Mouse (Mus musculus) limb, embryonic 14.5 days (tissue): Measurements from ENCODE around the gene Ppil6. TPM values are rescaled to one million over a fixed set of nuclear protein-coding genes. Genes with fewer than 3 reads are reported as not detected.

ENCODE experiments used
- ATAC-seq: fragments of 200-750 bp; cut with Nextera tagmentation; 2 replicates; pipeline ENCODE4 v1.8.0; 2017; ENCODE audit warnings: low read depth, moderate number of reproducible peaks, moderate TSS enrichment; ENCODE audit not compliant: low FRiP score
- DNase-seq: peaks from one replicate; pipeline ENCODE4 v3.0.0-alpha.2; 2015; ENCODE audit warnings: low spot score
- H3K27ac ChIP-seq: fragments of 300-500 bp; sonication (generic); replicated peaks from 2 replicates; pipeline ENCODE4 v1.5.1; 2014; ENCODE audit warnings: low read depth, mild to moderate bottlenecking, low read length, moderate library complexity, mixed read lengths
- H3K27me3 ChIP-seq: fragments of 300-500 bp; sonication (generic); 2 replicates; pipeline ENCODE4 v1.6.1; 2014; ENCODE audit warnings: low read length, mixed read lengths; ENCODE audit not compliant: control insufficient read depth, insufficient read depth
- H3K36me3 ChIP-seq: fragments of 300-500 bp; sonication (generic); 2 replicates; pipeline ENCODE4 v1.6.1; 2014; ENCODE audit warnings: mild to moderate bottlenecking, low read length, moderate library complexity, mixed read lengths; ENCODE audit not compliant: control insufficient read depth, insufficient read depth
- H3K4me1 ChIP-seq: fragments of 300-500 bp; sonication (generic); 2 replicates; pipeline ENCODE4 v1.6.1; 2014; ENCODE audit warnings: antibody characterized with exemption, low read length, mixed read lengths; ENCODE audit not compliant: control insufficient read depth, insufficient read depth
- H3K4me2 ChIP-seq: fragments of 300-500 bp; sonication (generic); replicated peaks from 2 replicates; pipeline ENCODE4 v1.6.1; 2014; ENCODE audit warnings: low read depth, mild to moderate bottlenecking, low read length, moderate library complexity; ENCODE audit not compliant: severe bottlenecking
- H3K4me3 ChIP-seq: fragments of 300-500 bp; sonication (generic); replicated peaks from 2 replicates; pipeline ENCODE4 v1.5.1; 2014; ENCODE audit warnings: low read length
- H3K9ac ChIP-seq: fragments of 300-500 bp; sonication (generic); 2 replicates; pipeline ENCODE4 v1.6.1; 2014; ENCODE audit warnings: mild to moderate bottlenecking, low read depth, low read length, moderate library complexity; ENCODE audit not compliant: severe bottlenecking
- H3K9me3 ChIP-seq: fragments of 300-500 bp; sonication (generic); 2 replicates; pipeline ENCODE4 v1.6.1; 2016; ENCODE audit warnings: low read length; ENCODE audit not compliant: control insufficient read depth
- POLR2A ChIP-seq: fragments of 200-500 bp; IDR thresholded peaks from 2 replicates; pipeline ENCODE4 v1.8.0; 2012; ENCODE audit warnings: inconsistent platforms, mild to moderate bottlenecking, moderate library complexity, borderline replicate concordance; ENCODE audit not compliant: insufficient read depth, insufficient read length; ENCODE audit errors: extremely low read depth
- WGBS: fragments of 180-500 bp; shearing (Covaris S2); extraction: QIAGEN DNeasy Blood & Tissue Kit; methylation state at CpG from one replicate; pipeline ENCODE4 v1.1.7; 2014; 5-methylcytosine and 5-hydroxymethylcytosine counted together
- polyA plus RNA-seq, 2 experiments: library from polyadenylated mRNA; depleted of rRNA in 1 of 2; stranded (reverse) in 1 of 2; unstranded in 1 of 2; fragments of >200 nt; fragmentation: Nextera tagmentation in 1 of 2; extraction: Ambion mirVana in 1 of 2; gene quantifications; 2 replicates each; pipeline versions ENCODE4 v1.2.1 to v1.2.3; 2012 to 2014

Ppil6 gene
- polyA plus RNA-seq, 2 experiments = 0.52 to 0.58 TPM

GRCm38 (mm10) chr10:41553711-41554110 is 63.5 kb downstream of the Ppil6 start:
- H3K36me3 ChIP-seq = no peaks in the 10 kb centered on the region
- ATAC-seq (no peak), DNase-seq (no peak)
- peaks cover 7% of the 10 kb centered on the region for H3K9me3 ChIP-seq
- 0 out of 2 replicates have a peak overlapping the region, but pooled peaks have one; percentile 16 for H3K9ac ChIP-seq
- 52% methylated on average over 4 of the region's 4 CpGs for WGBS
- peaks cover 26% of the 10 kb centered on the region for H3K4me1 ChIP-seq
- no peak overlapping the region for H3K4me3 ChIP-seq
- no peak overlapping the region for H3K4me2 ChIP-seq
- peak overlapping the region; percentile 21 for H3K27ac ChIP-seq
- no peaks in the 10 kb centered on the region for H3K27me3 ChIP-seq
- no peak for TF ChIP-seq POLR2A

- Histone ChIP-seq H3K27me3 (no peaks in the 10 kb centered on the region), H3K4me2 (no peak overlapping the region), H3K9me3 (0 out of 2 replicates have a peak, but pooled peaks cover under 1% of the 10 kb centered on the region), H3K36me3 (no peaks in the 10 kb centered on the region), H3K4me3 (no peak overlapping the region), H3K27ac (no peak overlapping the region), H3K9ac (no peak overlapping the region), H3K4me1 (peaks cover 26% of the 10 kb centered on the region)
- ATAC-seq (no peak), DNase-seq (no peak)
- 79% methylated on average over 3 of the region's 3 CpGs for WGBS
- TF ChIP-seq POLR2A = no peak
These were observed 64.8 kb downstream of the Ppil6 start for GRCm38 (mm10) chr10:41555081-41555480.

- 97% methylated on average over 1 of the region's 1 CpGs for WGBS
- Histone ChIP-seq H3K27me3 (no peaks in the 10 kb centered on the region), H3K9ac (no peak overlapping the region), H3K27ac (no peak overlapping the region), H3K9me3 (peaks cover 4% of the 10 kb centered on the region; the same call in 1 of the 2 replicates), H3K36me3 (no peaks in the 10 kb centered on the region), H3K4me1 (peaks cover 5% of the 10 kb centered on the region), H3K4me2 (no peak overlapping the region), H3K4me3 (no peak overlapping the region)
- ATAC-seq = no peak
- DNase-seq = no peak
- no peak for TF ChIP-seq POLR2A
These were observed 68.2 kb downstream of the Ppil6 start for GRCm38 (mm10) chr10:41558401-41558800.

- Histone ChIP-seq H3K4me3 (no peak overlapping the region), H3K9ac (no peak overlapping the region), H3K9me3 (peaks cover 4% of the 10 kb centered on the region; the same call in 1 of the 2 replicates), H3K27ac (no peak overlapping the region), H3K4me2 (no peak overlapping the region), H3K4me1 (no peaks in the 10 kb centered on the region), H3K36me3 (no peaks in the 10 kb centered on the region), H3K27me3 (no peaks in the 10 kb centered on the region)
- no peak for TF ChIP-seq POLR2A
- ATAC-seq (no peak), DNase-seq (no peak)
- 89% methylated on average over 10 of the region's 10 CpGs for WGBS
These were observed 71.6 kb downstream of the Ppil6 start for GRCm38 (mm10) chr10:41561701-41562395.

Other genes with a start within 250 kb of the Ppil6 start
- gene Fig4, start 187.2 kb upstream of the Ppil6 start, polyA plus RNA-seq (2012; rRNA removed) = 8.4 and 9.5 TPM in 2 replicates
- 18.8 and 20.3 TPM in 2 replicates for gene Fig4, start 187.2 kb upstream of the Ppil6 start, polyA plus RNA-seq (2014; fragmentation: Nextera tagmentation; extraction: Ambion mirVana)
- 0.01 TPM in 1 of 2 replicates, not detected in the other for gene Ak9, start 186.5 kb upstream of the Ppil6 start, polyA plus RNA-seq (2012; rRNA removed)
- not detected in 2 replicates for gene Ak9, start 186.5 kb upstream of the Ppil6 start, polyA plus RNA-seq (2014; fragmentation: Nextera tagmentation; extraction: Ambion mirVana)
- 21.3 and 22.2 TPM in 2 replicates for gene Zbtb24, start 40.1 kb upstream of the Ppil6 start, polyA plus RNA-seq (2012; rRNA removed)
- 19.0 and 22.3 TPM in 2 replicates for gene Zbtb24, start 40.1 kb upstream of the Ppil6 start, polyA plus RNA-seq (2014; fragmentation: Nextera tagmentation; extraction: Ambion mirVana)
- gene Mical1, start 14.1 kb upstream of the Ppil6 start, polyA plus RNA-seq (2012; rRNA removed) = 53.8 and 66.0 TPM in 2 replicates
- gene Mical1, start 14.1 kb upstream of the Ppil6 start, polyA plus RNA-seq (2014; fragmentation: Nextera tagmentation; extraction: Ambion mirVana) = 39.5 and 40.2 TPM in 2 replicates
- 75.2 and 86.8 TPM in 2 replicates for gene Smpd2, start 70 bp upstream of the Ppil6 start, polyA plus RNA-seq (2012; rRNA removed)
- 46.2 and 49.8 TPM in 2 replicates for gene Smpd2, start 70 bp upstream of the Ppil6 start, polyA plus RNA-seq (2014; fragmentation: Nextera tagmentation; extraction: Ambion mirVana)
- 160 and 192 TPM in 2 replicates for gene Cd164, start 29.0 kb downstream of the Ppil6 start, polyA plus RNA-seq (2012; rRNA removed)
- 200 and 209 TPM in 2 replicates for gene Cd164, start 29.0 kb downstream of the Ppil6 start, polyA plus RNA-seq (2014; fragmentation: Nextera tagmentation; extraction: Ambion mirVana)
- gene Ccdc162, start 226.2 kb downstream of the Ppil6 start, polyA plus RNA-seq (2012; rRNA removed) = 1.2 and 1.6 TPM in 2 replicates
- gene Ccdc162, start 226.2 kb downstream of the Ppil6 start, polyA plus RNA-seq (2014; fragmentation: Nextera tagmentation; extraction: Ambion mirVana) = 0.93 and 2.1 TPM in 2 replicates